Mouse (Mus musculus) Patski (cell line): ENCODE data around the gene Ttc28. TPM values are rescaled to one million over a fixed set of nuclear protein-coding genes. Genes with fewer than 3 reads are reported as not detected.

Source experiments
- ATAC-seq: fragments of 100-300 bp; one replicate; pipeline ENCODE4 v1.8.0; 2021
- CTCF ChIA-PET: fragments of 350-600 bp; sonication (Branson Sonifier 250); formaldehyde crosslinking; loops from one replicate; lab custom pipeline; 2022; ENCODE audit warnings: inconsistent platforms; lab: Charles Lee
- POLR2A ChIA-PET: fragments of 350-600 bp; sonication (Branson Sonifier 250); formaldehyde crosslinking; loops from one replicate; lab custom pipeline; 2022; ENCODE audit warnings: antibody characterized with exemption, inconsistent platforms; lab: Charles Lee
- DNase-seq: peaks from one replicate; pipeline ENCODE4 v3.0.0-alpha.2; 2011; ENCODE audit warnings: low read depth, low spot score
- H3K27me3 ChIP-seq: fragments of 371-371 bp; one replicate; pipeline ENCODE4 v1.5.1; 2021
- CTCF ChIP-seq: fragments of 100-300 bp; IDR thresholded peaks from one replicate; pipeline ENCODE4 v1.5.1; 2021
- in situ Hi-C: fragments of 300-500 bp; cut with MboI; formaldehyde crosslinking; loops from 3 replicates; pipeline ENCODE4 v1.11.1; 2018; ENCODE audit warnings: low pct_unique_long_range_greater_than_20kb, mixed read lengths
- polyA plus RNA-seq: library from polyadenylated mRNA; unstranded; gene quantifications from one replicate; pipeline ENCODE4 v1.2.3, GENCODE M21; 2021

Ttc28 gene
- polyA plus RNA-seq, 1 experiment from 2014 or later: 9.0 TPM

GRCm38 (mm10) chr5:111014960-111015359 lies 135.4 kb downstream of the Ttc28 start:
- no peaks in the 10 kb centered on the region for H3K27me3 ChIP-seq
- CTCF ChIA-PET: no interaction called here
- POLR2A ChIA-PET: no interaction called here
- no peak for DNase-seq
- ATAC-seq: no peak
- no peak for TF ChIP-seq CTCF
- in situ Hi-C loops: no loop called here

- no peak for ATAC-seq
- in situ Hi-C loops: no loop called here
- TF ChIP-seq CTCF: no peak
- CTCF ChIA-PET: interaction anchor here (0.9 to 1.5 kb wide), 3 partner anchors 9 to 21 kb away, joined by 3 to 4 read pairs (median 3); no protein-coding TSS in a partner anchor
- POLR2A ChIA-PET: no interaction called here
- DNase-seq: no peak
- H3K27me3 ChIP-seq: no peaks in the 10 kb centered on the region
These were observed 137.7 kb downstream of the Ttc28 start for GRCm38 (mm10) chr5:111017319-111017718.

GRCm38 (mm10) chr5:111022339-111022738 lies 142.7 kb downstream of the Ttc28 start:
- in situ Hi-C loops: no loop called here
- ChIA-PET POLR2A (interaction anchor here (1.0 kb wide), 1 partner anchor 14 kb away, joined by 4 read pairs; no protein-coding TSS in a partner anchor), CTCF (interaction anchor here (1.1 kb wide), 1 partner anchor 11 kb away, joined by 3 read pairs; no protein-coding TSS in a partner anchor)
- ATAC-seq (no peak), DNase-seq (no peak)
- H3K27me3 ChIP-seq: no peaks in the 10 kb centered on the region
- no peak for TF ChIP-seq CTCF

GRCm38 (mm10) chr5:111022940-111023339 lies 143.3 kb downstream of the Ttc28 start:
- POLR2A ChIA-PET: interaction anchor here (1.0 kb wide), 1 partner anchor 15 kb away, joined by 4 read pairs; no protein-coding TSS in a partner anchor
- DNase-seq (no peak), ATAC-seq (no peak)
- in situ Hi-C loops: no loop called here
- CTCF ChIA-PET: interaction anchor here (1.1 kb wide), 1 partner anchor 12 kb away, joined by 3 read pairs; no protein-coding TSS in a partner anchor
- H3K27me3 ChIP-seq: no peaks in the 10 kb centered on the region
- TF ChIP-seq CTCF: no peak

- no peaks in the 10 kb centered on the region for H3K27me3 ChIP-seq
- ChIA-PET POLR2A (no interaction called here), CTCF (no interaction called here)
- no peak for ATAC-seq
- TF ChIP-seq CTCF: no peak
- in situ Hi-C loops: no loop called here
- no peak for DNase-seq
These were observed 145.0 kb downstream of the Ttc28 start for GRCm38 (mm10) chr5:111024621-111025020.

DNA sequence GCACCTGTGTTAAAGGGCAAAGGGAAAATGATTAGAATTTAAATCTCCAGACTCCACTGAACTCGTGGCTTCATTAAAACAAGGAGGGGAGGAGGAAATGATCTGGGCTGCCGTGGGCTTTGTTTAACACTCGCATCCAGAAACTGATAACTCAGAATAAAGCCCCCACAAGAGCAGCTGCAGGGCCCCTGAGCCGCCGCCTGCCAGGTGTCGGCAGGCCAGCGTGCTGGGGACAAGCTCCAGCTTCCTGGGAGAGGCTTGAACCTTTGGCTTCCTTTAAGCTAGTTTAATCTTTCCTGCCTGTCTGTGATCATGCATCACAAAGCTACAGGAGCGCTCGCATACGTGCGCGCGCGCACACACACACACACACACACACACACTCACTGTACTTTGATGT lies 145.9 kb downstream of the Ttc28 start:
- no peak for TF ChIP-seq CTCF
- ChIA-PET POLR2A (no interaction called here), CTCF (no interaction called here)
- DNase-seq (no peak), ATAC-seq (no peak)
- in situ Hi-C loops: no loop called here
- H3K27me3 ChIP-seq: no peaks in the 10 kb centered on the region

GRCm38 (mm10) chr5:111026209-111026608 lies 146.6 kb downstream of the Ttc28 start:
- no peaks in the 10 kb centered on the region for H3K27me3 ChIP-seq

GRCm38 (mm10) chr5:111028340-111028739 lies 148.7 kb downstream of the Ttc28 start:
- no peak for ATAC-seq
- POLR2A ChIA-PET: interaction anchor here (0.9 to 1.4 kb wide), 2 partner anchors 8 to 22 kb away, joined by 3 to 4 read pairs; no protein-coding TSS in a partner anchor
- no peak for TF ChIP-seq CTCF
- DNase-seq: no peak
- in situ Hi-C loops: no loop called here
- H3K27me3 ChIP-seq: no peaks in the 10 kb centered on the region
- CTCF ChIA-PET: interaction anchor here (1.1 kb wide), 1 partner anchor 49 kb away, joined by 3 read pairs; no protein-coding TSS in a partner anchor

More at GRCm38 (mm10) chr5:111026209-111026608, 146.6 kb downstream of the Ttc28 start:
- CTCF ChIA-PET: interaction anchor here (1.3 kb wide), 1 partner anchor 9 kb away, joined by 4 read pairs; no protein-coding TSS in a partner anchor
- ATAC-seq (no peak), DNase-seq (no peak)
- in situ Hi-C loops: no loop called here
- TF ChIP-seq CTCF: no peak
- POLR2A ChIA-PET: interaction anchor here (0.8 kb wide), 1 partner anchor 18 kb away, joined by 3 read pairs; no protein-coding TSS in a partner anchor

DNA sequence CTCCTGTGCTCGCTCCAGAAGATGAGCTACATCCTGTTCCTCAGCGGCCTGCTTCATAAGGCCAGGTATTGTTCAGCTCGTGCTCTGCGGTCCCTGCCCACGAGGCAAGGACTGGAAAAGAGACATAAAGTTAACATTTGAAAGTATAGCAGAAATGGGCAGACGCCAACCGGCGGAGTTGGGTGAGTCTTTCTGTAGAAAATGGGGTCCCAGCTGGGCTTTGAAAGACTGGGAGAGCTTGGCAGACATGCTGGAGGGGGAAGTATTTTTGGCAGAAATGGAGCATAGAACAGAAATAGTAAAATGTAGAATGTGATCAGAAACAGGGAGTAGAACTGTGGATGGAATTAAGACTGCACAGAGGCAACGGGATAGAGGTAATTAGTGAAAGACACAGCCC lies 149.3 kb downstream of the Ttc28 start:
- CTCF ChIA-PET: interaction anchor here (1.1 kb wide), 1 partner anchor 49 kb away, joined by 3 read pairs; no protein-coding TSS in a partner anchor
- H3K27me3 ChIP-seq: no peaks in the 10 kb centered on the region
- TF ChIP-seq CTCF: no peak
- no peak for ATAC-seq
- no peak for DNase-seq
- POLR2A ChIA-PET: interaction anchor here (0.9 kb wide), 1 partner anchor 8 kb away, joined by 4 read pairs; no protein-coding TSS in a partner anchor
- in situ Hi-C loops: no loop called here

DNA sequence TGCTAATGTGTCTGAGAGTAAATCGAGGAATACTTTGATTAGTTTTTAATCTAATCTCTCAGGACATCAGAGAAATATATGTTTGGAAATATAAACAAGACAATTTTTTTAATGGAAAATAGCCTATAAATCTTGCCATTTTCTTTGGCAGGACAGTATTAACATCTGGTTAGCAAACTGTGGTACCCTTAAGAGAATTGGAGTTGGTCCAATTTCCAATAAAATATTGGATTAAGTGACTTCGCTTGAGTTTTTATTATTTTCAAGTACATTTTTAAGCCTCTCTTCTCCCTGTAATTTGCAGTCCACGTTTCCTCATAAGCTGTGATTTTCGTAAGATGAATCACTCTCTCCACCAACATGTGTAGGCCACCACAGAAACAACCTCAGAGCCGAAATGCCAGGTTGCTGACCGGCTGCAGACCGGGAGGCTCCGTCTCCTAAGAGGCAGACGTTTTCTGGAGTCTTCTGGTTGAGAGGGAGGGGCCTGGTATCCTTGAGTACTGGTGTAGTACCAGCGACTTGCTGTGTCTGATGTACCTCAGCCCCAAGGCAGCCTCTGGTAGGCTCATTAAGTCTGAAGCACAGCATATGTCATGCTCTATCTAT lies 153.2 kb downstream of the Ttc28 start:
- DNase-seq: no peak
- in situ Hi-C loops: no loop called here
- ATAC-seq: no peak
- CTCF ChIA-PET: interaction anchor here (1.0 to 1.3 kb wide), 2 partner anchors 10 to 90 kb away, joined by 3 read pairs; no protein-coding TSS in a partner anchor
- POLR2A ChIA-PET: no interaction called here
- TF ChIP-seq CTCF: no peak
- H3K27me3 ChIP-seq: no peaks in the 10 kb centered on the region

- POLR2A ChIA-PET: no interaction called here
- TF ChIP-seq CTCF: no peak
- CTCF ChIA-PET: interaction anchor here (1.3 kb wide), 1 partner anchor 9 kb away, joined by 3 read pairs; no protein-coding TSS in a partner anchor
- DNase-seq: no peak
- in situ Hi-C loops: no loop called here
- ATAC-seq: no peak
- no peaks in the 10 kb centered on the region for H3K27me3 ChIP-seq
These were observed 153.9 kb downstream of the Ttc28 start for GRCm38 (mm10) chr5:111033489-111033888.
